Mouse (Mus musculus) effector memory CD4-positive, alpha-beta T cell, adult 7 months (primary cell): ENCODE measurements around the gene Srrm2. TPM values are rescaled to one million over a fixed set of nuclear protein-coding genes. Genes with fewer than 3 reads are reported as not detected.

Source experiments
- polyA plus RNA-seq: library from polyadenylated mRNA; unstranded; fragments of 100-300 nt; shearing (Covaris generic); gene quantifications from one replicate; pipeline ENCODE4 v1.2.1, GENCODE M21; 2017

Gene Srrm2
- 994 TPM for polyA plus RNA-seq

DNA sequence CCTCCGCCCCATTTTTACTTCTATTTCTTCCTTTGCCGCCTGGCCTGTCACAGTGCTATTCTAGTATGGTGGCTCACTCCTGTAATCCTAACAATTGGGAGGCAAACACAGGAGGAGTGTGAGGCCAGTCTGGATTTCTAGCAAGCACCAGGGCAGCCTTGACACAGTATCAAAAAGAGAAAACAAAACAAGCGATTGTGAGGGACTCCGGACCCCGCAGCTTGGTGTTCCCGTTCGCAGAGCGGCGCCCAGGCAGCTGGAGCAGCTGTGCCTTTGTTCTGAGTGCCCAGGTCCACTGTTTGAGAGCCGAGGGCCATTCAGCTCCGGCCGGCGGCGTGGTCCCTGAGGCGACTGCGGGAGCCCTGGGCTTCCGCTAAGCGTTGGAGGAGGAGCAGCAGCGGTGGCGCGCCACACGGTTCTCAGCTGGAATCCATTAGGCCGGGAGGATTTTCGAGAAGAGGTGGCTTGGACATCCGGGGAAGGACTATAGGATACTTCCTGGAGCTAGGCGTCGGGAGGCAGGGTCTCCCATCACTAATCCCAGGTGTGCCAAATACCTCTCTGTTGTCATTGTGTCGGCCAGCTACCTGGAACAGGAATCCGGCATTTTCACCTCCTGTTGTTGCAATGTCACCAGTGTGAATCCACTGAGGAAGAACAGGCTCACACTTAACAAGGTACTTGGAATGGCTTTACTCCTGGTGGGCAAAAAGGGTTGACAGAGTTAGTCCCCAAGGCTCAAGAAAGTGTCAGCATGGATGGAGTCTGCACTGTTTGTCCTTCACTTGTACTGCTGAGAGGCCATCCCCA lies at the start of gene Srrm2:
Gene Srrm2 (plus strand): TSS at position 264 of the 810 bp plus-strand sequence.

DNA sequence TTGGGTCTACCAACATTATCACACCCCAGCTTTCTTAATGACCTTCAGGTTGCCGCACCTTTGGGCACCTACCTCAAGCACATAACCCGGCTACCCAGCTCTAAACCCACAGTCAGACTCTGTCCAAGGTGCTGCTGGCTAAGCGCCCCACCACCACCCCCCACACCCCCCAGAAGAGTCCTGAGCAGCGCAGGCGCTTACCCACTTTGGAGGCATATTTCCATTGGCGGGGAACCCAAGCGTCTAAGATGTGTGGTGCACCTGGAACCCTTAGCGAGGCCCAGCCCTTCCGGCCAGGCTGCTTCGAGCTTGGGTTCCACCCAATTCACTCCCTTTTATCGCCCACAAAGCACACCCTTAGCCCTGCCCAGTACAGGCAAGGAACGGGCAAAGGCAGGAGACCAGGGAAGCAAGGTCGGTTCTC lies 49.7 kb upstream of the Srrm2 start, which contains the start of gene Paqr4:
Gene Paqr4 (minus strand): TSS at position 270 of the 424 bp plus-strand sequence.

GRCm38 (mm10) chr17:23745301-23746251 lies 44.8 kb upstream of the Srrm2 start, which contains the start of gene Kremen2:
Gene Kremen2 (minus strand): TSS chr17:23745833.

GRCm38 (mm10) chr17:23771284-23772218 lies 18.8 kb upstream of the Srrm2 start, which contains the start of gene Flywch1:
Gene Flywch1 (minus strand): TSS chr17:23771602.

GRCm38 (mm10) chr17:23785561-23786471 lies 4.5 kb upstream of the Srrm2 start, which contains the start of gene Flywch2:
Gene Flywch2 (minus strand): TSS chr17:23786081.

DNA sequence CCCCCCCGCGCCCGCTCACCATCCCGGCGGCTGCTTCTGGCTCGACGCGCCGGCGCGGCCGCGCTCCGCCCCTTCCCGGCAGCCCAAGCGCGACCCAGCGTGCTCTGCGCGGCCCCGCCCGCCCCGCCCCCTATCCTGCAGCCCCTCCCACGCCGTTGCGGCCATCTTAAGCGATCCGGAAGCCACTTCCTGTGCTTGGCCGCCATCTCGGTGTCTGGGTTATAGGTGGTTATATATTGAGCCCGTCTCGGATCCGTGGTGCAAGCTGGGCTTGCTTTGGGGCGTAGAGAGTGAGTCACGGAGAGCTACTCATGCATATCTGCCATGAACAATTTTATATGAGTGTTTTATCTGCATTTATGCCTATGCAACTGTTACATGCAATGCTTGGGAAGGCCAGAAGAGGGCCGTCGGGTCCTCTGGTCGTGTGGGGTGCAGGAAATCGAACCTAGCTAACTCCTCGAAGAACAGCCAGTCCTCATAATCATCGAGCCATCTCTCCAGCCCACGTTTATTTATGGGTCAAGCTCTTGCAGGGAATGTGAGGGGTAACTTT lies 38.8 kb downstream of the Srrm2 start, which contains the start of gene Elob:
Gene Elob (minus strand): TSS at position 73 of the 556 bp plus-strand sequence.

DNA sequence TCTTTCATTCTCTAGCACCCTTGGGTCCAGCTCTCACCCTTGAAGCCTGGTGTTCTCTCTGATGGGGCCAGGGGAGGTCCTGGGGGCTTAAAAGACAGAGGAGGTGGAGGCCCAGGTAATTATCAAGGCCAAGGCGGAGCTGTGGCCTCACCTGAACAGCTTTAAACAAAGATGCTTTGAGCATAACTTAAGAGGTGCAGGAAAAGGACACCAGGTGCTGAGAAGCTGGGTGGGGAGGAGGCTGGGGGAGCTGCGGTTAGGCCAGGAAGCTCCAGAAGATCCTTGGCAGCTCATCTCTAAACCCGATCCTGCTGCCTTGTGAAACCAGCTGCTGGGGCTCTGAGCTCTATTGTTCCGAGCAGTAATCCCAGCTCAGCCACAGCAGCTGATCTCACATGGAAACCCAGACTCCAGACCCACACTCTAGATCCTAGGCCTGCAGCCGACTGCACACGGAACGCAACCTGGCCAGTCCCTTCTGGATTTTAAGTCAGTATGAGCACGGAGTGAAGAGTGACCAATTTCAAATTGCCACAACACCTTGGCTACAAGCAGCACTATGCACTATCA lies 45.8 kb downstream of the Srrm2 start, which contains the start of gene Prss33:
Gene Prss33 (minus strand): TSS at position 51 of the 570 bp plus-strand sequence.

DNA sequence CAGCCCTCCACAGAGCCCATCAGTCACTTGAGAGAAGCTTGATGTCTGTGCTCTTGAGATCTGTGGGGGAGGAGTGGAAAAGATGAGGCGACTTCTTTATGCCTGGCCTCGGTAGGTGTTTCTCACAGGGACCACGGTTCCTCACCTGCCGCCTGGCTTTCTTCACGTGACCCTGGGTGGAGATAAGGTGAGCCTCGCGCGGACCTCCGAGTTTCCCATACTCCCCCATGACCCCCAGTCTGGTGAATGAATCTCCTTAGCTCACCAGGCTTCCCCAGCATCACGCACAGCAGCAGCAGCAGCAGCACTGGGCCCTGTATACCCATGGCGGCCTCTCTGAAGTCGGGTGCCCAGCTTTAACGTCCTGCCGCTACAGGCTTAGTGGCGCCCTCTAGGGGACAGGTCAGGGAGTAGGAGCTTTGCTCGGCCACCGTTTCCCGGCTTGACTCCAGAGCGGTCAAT lies 53.5 kb downstream of the Srrm2 start, which contains the start of the genes Prss32 and Prss41:
Gene Prss32 (plus strand): TSS at position 44 of the 462 bp plus-strand sequence.
Gene Prss41 (minus strand): TSS at position 361 of the 462 bp plus-strand sequence.

GRCm38 (mm10) chr17:23867756-23868155 lies 77.4 kb downstream of the Srrm2 start, which contains the start of gene Prss21:
Gene Prss21 (plus strand): TSS chr17:23868056.

Other genes with a start within 250 kb of the Srrm2 start
- gene Zfp213, start 226.3 kb upstream of the Srrm2 start, polyA plus RNA-seq, result 7.3 TPM
- not detected for gene Zfp13, start 191.0 kb upstream of the Srrm2 start, polyA plus RNA-seq
- gene Zscan10, start 189.7 kb upstream of the Srrm2 start, polyA plus RNA-seq, result 4.2 TPM
- gene Mmp25, start 145.3 kb upstream of the Srrm2 start, polyA plus RNA-seq, result 1.5 TPM
- gene Bicdl2, start 130.0 kb upstream of the Srrm2 start, polyA plus RNA-seq, result not detected
- gene Hcfc1r1, start 116.9 kb upstream of the Srrm2 start, polyA plus RNA-seq, result 57.1 TPM
- gene Thoc6, start 116.7 kb upstream of the Srrm2 start, polyA plus RNA-seq, result 31.2 TPM
- gene Tnfrsf12a, start 113.1 kb upstream of the Srrm2 start, polyA plus RNA-seq, result 13.4 TPM
- gene Cldn6, start 111.3 kb upstream of the Srrm2 start, polyA plus RNA-seq, result not detected
- not detected for gene Cldn9, start 106.5 kb upstream of the Srrm2 start, polyA plus RNA-seq
- gene 1520401A03Rik, start 67.7 kb upstream of the Srrm2 start, polyA plus RNA-seq, result 0.13 TPM
- 57.9 TPM for gene Pkmyt1, start 64.2 kb upstream of the Srrm2 start, polyA plus RNA-seq
- 3.5 TPM for gene Paqr4, start 49.7 kb upstream of the Srrm2 start, polyA plus RNA-seq
- 2.8 TPM for gene Kremen2, start 44.7 kb upstream of the Srrm2 start, polyA plus RNA-seq
- 34.0 TPM for gene Flywch1, start 18.9 kb upstream of the Srrm2 start, polyA plus RNA-seq
- 4.1 TPM for gene Flywch2, start 4.5 kb upstream of the Srrm2 start, polyA plus RNA-seq
- gene Elob, start 38.6 kb downstream of the Srrm2 start, polyA plus RNA-seq, result 395 TPM
- 0.35 TPM for gene Prss33, start 45.5 kb downstream of the Srrm2 start, polyA plus RNA-seq
- gene Prss32, start 53.3 kb downstream of the Srrm2 start, polyA plus RNA-seq, result not detected
- gene Prss41, start 53.6 kb downstream of the Srrm2 start, polyA plus RNA-seq, result 4.6 TPM
- gene Prss21, start 77.5 kb downstream of the Srrm2 start, polyA plus RNA-seq, result not detected
- gene Dcpp1, start 90.3 kb downstream of the Srrm2 start, polyA plus RNA-seq, result not detected
- not detected for gene Dcpp2, start 90.3 kb downstream of the Srrm2 start, polyA plus RNA-seq
- gene Dcpp3, start 126.9 kb downstream of the Srrm2 start, polyA plus RNA-seq, result not detected
- gene Sbp, start 151.1 kb downstream of the Srrm2 start, polyA plus RNA-seq, result not detected
- not detected for gene Sbpl, start 164.7 kb downstream of the Srrm2 start, polyA plus RNA-seq
- 5.7 TPM for gene Prss30, start 190.0 kb downstream of the Srrm2 start, polyA plus RNA-seq
- gene Prss22, start 207.6 kb downstream of the Srrm2 start, polyA plus RNA-seq, result not detected
- gene Prss27, start 247.6 kb downstream of the Srrm2 start, polyA plus RNA-seq, result 0.30 TPM